Mouse (Mus musculus) urinary bladder, adult 18-20 months (tissue): ENCODE measurements at regions not wholly inside any gene's neighbourhood (a gene's known extent, or its start where the extent isn't known, plus 50 kb on each side); places are given as distances from the start of the nearest gene placed in this dataset.

Experiments used
- DNase-seq, 2 experiments: peaks; one replicate each; pipeline ENCODE4 v3.0.0; 2022; ENCODE audit warnings: low spot score in 2 of 2, mixed read lengths in 2 of 2

DNA sequence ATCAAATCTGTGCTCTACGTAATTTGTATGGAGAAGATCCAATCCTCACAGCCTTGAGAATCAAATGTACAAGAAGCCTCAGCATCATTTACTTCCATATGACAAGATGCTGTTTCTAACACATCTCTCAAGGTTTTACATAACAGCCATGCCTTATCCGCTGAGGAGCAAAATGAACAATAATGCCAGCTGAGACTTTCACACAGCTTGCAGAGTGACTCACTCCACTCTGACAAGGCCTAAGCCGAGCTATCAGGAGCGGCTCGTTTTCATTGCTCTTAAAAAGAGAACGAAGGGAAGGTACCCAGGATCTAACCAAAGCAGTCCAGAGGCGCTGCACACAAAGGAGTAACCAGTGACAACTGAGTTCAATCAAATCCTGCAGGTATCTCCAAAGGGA, 803.5 kb downstream of the Efna5 start:
- DNase-seq: no peak

DNA sequence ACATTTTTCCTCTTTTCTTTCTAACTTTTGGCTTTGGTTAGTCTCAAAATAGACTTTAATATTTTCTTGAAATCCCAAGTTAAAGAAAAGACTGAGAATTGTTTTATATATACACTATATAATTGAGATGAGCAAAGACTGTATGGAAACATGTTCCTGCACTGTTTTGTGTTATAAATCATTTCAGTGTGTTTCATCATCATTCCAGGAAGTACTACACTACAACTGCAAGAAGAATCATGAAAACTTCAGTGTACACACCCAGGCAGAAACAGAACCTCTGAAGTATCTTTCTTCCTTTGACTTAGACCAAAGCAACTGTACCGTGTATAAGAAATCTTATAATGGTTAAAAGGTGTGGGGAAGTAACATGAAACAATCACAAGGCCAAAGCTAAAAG, 816.2 kb downstream of the Efna5 start:
- DNase-seq: no peak

DNA sequence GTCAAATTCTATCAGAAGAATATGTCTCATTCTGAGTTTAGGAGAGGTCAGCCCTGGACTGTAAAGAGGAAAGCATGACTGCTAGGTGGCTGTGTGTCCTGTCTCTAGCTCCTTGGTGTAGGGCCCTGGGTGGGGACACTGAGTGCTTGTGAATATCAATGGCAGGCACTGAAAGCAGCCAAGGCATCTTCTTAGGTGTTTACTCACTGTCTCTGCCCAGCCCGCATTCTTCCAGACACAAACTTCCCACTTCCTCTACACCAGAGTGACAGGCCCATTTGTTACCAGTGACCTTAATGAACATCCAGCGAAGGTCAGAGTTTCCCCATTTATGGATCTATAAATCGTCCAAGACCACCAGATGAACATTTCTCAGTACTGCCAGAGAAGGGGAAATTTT, 823.1 kb downstream of the Efna5 start:
- no peak for DNase-seq

DNA sequence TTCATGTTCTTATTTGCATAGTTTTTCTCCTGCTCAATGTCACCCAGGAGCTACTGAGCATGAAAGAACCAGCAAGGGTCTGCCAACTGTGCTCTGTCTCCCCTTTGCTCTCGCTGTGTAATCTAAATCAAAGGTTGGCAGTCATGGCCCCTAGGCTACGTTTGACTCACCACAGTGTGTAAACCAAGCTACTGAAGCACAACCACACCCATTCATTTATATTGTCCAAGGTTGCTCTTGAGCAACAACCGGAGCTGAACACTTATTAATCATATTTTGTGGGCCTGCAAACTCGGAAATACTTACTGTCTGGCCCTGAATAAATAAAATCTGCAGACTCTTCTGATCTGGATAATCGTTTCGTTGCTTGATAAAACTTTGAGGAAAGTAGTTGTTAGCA, 826.3 kb downstream of the Efna5 start:
- DNase-seq: peak in 1 of 2 experiments; percentile 6

DNA sequence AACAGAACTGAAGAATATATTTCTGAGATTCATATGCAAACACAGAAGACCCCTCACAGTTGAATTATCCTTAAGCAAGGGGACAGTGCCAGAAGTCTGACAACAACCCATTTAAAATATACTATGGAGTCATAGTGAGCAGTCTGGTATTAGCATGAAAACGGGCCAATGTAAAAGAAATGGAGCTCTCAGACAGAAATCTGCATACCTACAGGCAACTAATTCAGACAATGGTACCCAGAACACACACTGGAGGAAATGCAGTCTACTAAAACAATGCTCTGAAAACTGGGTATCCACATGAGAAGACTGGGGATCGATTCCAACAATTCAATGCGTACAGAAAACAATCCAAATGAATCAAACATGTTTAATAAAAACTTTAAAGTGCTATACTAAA, 832.1 kb downstream of the Efna5 start:
- no peak for DNase-seq

DNA sequence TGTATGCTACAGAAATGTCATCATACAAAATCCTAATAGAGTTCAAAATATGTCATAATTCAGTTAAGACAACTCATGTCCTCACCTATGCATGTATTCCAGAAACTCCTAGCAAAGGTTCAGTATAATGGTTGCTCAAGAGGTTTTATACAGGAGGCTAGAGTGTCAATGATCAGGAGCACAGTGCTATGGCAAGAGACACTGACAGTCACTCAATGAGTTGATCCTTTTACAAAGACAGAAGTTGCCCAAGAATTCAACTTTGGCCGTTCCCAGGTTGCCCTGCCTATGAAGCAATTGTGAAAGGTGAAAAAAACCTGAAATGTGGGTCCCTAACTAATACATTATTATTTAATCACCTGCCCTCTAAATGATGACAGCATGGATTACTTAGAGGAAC, 850.5 kb downstream of the Efna5 start:
- no peak for DNase-seq
